Mouse (Mus musculus): ENCODE results near the gene Gm20388. TPM values are rescaled to one million over a fixed set of nuclear protein-coding genes. Genes with fewer than 3 reads are reported as not detected.
A peak's percentile ranks its signal among the peaks of the same experiment; 100 is the strongest.

Gene Gm20388
- polyA plus RNA-seq, 1 experiment from 2014 or later = 5.5 TPM

DNA sequence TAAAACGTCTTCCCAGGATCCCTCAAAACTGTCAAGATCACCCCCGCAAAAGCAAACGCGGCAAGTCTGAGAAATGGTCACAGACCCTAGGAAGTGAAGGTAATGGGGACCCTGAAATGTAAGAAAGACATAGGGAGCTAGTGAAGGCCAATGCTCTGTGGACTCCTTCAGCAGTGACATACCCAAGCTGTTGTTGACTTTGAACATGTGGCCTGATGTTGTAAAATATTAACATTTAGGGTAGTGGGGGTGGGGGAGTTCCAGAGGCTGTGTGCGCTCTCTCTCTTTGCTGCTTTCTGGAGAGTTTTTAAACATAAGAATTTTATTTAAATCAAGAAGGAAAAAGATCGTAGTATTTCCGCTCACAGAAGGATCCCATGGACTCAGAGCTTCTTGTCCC is 3772.7 kb downstream of the Gm20388 start:
- WGBS = 50% methylated on average over 7 of the region's 7 CpGs

DNA sequence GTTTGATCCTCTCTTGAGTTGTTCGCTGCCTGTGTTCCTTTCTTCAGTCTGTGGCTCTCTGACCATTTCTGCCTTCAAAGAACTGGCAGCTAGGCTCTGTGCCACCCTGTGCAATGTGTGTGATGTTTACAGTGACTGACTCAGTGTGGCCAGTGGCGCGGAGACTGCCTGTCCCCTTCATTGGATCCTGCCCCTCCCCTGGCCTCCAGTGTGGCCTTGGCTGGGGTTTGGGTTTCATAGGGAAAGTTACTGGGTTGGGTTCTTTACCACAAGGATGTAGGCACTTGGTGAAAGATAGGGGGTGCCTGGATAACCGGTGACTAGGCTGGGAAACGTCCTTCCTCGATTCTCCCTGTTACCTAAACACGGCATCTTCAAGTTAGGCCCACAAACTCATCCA is 3774.2 kb downstream of the Gm20388 start:
- Histone ChIP-seq H3K27ac (no peak overlapping the region), H3K4me3 (no peak overlapping the region), H3K4me1 (peaks cover 9% of the 10 kb centered on the region; the same call in 1 of the 2 replicates), H3K4me2 (no peak overlapping the region), H3K9me3 (no peaks in the 10 kb centered on the region), H3K27me3 (no peaks in the 10 kb centered on the region), H3K9ac (no peak overlapping the region), H3K36me3 (no peaks in the 10 kb centered on the region)
- ATAC-seq (ENCODE audit: borderline replicate concordance, extremely low read depth, low FRiP score, low TSS enrichment) = no peak
- 75% methylated on average over 7 of the region's 7 CpGs for WGBS

More for the DNA sequence above, 3772.7 kb downstream of the Gm20388 start:
- no peaks in the 10 kb centered on the region for H3K9me3 ChIP-seq
- H3K4me3 ChIP-seq = no peak overlapping the region
- H3K27ac ChIP-seq = no peak overlapping the region
- H3K4me1 ChIP-seq = peaks cover 9% of the 10 kb centered on the region; the same call in 1 of the 2 replicates
- no peak overlapping the region for H3K9ac ChIP-seq
- no peaks in the 10 kb centered on the region for H3K36me3 ChIP-seq
- H3K4me2 ChIP-seq = no peak overlapping the region
- no peaks in the 10 kb centered on the region for H3K27me3 ChIP-seq
- no peak for ATAC-seq (ENCODE audit: borderline replicate concordance, extremely low read depth, low FRiP score, low TSS enrichment)

DNA sequence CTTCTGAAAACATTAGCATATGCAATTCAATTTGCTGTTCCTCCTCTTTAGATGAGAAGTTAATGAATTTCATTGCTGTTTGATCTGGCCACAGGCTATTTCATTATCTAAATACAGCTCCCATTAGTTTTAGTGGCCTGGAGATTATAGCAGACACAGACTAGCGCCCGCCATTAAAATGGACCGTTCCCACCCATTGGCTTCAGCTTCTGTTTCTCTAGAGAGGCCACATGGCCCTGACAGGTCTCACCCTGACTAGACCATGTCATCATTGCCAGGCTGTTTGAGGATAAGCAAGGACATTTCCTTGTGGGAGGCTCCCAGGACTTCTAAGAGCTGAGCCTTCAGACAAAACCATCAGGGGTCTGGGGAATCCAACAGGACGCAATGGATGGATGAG is 3774.8 kb downstream of the Gm20388 start:
- peaks cover 9% of the 10 kb centered on the region; the same call in 1 of the 2 replicates for H3K4me1 ChIP-seq
- H3K4me2 ChIP-seq = no peak overlapping the region
- 67% methylated on average over 4 of the region's 4 CpGs for WGBS

DNA sequence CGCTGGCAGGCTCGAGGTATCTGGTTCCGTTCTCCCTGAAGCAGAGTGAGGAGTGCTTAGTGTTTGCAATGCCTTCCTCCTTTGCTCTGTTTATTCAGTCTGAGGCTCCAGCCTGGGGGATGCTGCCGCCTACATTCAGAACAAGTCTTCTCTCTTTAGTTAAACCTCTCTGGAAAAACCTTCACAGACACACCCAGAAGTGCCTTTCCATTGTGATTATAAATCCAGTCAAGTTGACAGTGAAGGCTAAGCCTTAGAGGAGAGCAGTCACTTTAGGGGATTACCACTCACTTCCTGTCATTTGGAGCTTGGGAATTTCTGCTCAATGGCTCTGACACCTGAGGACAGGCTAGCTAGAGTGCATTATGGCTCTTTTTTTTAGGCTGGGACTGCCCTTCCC is 3777.2 kb downstream of the Gm20388 start:
- Histone ChIP-seq H3K4me2 (no peak overlapping the region), H3K27ac (no peak overlapping the region), H3K9ac (no peak overlapping the region), H3K4me1 (peaks cover under 1% of the 10 kb centered on the region; the same call in 1 of the 2 replicates), H3K4me3 (no peak overlapping the region), H3K27me3 (no peaks in the 10 kb centered on the region), H3K36me3 (no peaks in the 10 kb centered on the region), H3K9me3 (no peaks in the 10 kb centered on the region)
- 39% methylated on average over 4 of the region's 4 CpGs for WGBS
- no peak for ATAC-seq (ENCODE audit: borderline replicate concordance, extremely low read depth, low FRiP score, low TSS enrichment)

More for the DNA sequence above, 3774.8 kb downstream of the Gm20388 start:
- H3K9ac ChIP-seq = no peak overlapping the region
- H3K27ac ChIP-seq = no peak overlapping the region
- ATAC-seq (ENCODE audit: borderline replicate concordance, extremely low read depth, low FRiP score, low TSS enrichment) = no peak
- H3K9me3 ChIP-seq = no peaks in the 10 kb centered on the region
- H3K4me3 ChIP-seq = no peak overlapping the region
- no peaks in the 10 kb centered on the region for H3K27me3 ChIP-seq
- no peaks in the 10 kb centered on the region for H3K36me3 ChIP-seq

DNA sequence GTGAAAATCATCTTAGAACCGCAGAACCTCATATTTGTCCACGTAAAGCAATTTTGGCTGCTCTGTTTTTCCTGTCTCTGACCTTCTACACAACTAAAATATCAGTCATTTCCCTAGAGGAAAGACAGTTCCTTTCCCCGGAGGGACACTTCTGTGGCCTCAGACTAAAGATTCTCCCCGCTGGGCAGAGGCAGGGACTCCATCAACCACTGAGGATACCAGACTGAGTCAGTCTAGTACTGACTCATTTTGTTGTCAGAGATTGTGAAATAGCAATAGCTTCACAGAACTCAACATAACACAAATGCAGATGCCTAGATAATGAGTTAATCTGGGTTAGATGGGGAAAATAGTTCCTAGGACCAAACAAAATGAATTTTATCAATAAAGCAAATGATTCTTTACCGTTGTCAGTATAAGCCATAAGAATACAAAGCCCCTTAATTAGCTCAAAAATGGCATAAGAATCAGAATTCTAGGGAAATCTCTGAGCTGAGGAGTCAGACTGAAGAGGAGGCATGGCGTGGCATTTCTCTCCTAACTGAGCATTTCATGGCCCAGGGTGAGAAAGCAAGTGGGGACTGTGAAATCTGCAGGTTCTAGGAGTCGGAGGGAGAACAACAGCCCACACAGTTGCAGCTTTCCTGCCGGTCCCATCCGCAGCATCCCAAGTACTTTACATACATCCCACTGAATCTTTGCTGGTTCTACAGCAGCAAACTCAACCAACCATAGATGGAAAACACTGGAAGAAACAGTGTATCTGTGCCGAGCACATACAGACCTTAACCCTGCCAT is 3781.7 kb downstream of the Gm20388 start:
- H3K9ac ChIP-seq = no peak overlapping the region
- ATAC-seq (ENCODE audit: borderline replicate concordance, extremely low read depth, low FRiP score, low TSS enrichment) = no peak
- H3K36me3 ChIP-seq = no peaks in the 10 kb centered on the region
- whole genome bisulfite sequencing = 77% methylated on average over 10 of the region's 10 CpGs
- H3K9me3 ChIP-seq = no peaks in the 10 kb centered on the region
- no peak overlapping the region for H3K4me2 ChIP-seq
- no peaks in the 10 kb centered on the region for H3K27me3 ChIP-seq
- H3K4me1 ChIP-seq = no peaks in the 10 kb centered on the region
- no peak overlapping the region for H3K4me3 ChIP-seq
- no peak overlapping the region for H3K27ac ChIP-seq

DNA sequence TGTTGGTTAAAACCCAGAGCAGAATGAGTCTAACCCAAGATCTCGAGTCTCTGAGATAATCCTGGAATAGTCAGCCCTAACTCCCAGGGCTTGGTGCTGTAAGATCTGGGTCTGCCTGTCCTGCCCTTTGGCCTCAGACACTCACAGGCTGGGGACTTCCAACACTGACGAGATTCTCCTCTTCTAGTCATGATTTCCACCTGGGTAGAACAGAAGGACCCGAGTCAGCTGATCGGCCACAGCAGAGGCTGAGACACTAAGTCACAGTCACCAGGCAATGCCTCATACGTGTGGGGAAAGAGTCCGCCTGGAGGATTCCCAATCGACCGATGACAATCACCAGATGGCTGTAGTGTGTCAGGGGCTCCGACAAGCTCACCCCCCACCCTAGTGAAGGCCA is 3785.5 kb downstream of the Gm20388 start:
- Histone ChIP-seq H3K9ac (no peak overlapping the region), H3K27ac (no peak overlapping the region), H3K27me3 (no peaks in the 10 kb centered on the region), H3K4me3 (no peak overlapping the region), H3K36me3 (no peaks in the 10 kb centered on the region), H3K4me2 (no peak overlapping the region), H3K4me1 (peaks cover 15% of the 10 kb centered on the region; the same call in 1 of the 2 replicates), H3K9me3 (no peaks in the 10 kb centered on the region)
- 53% methylated on average over 9 of the region's 9 CpGs for WGBS
- no peak for ATAC-seq (ENCODE audit: borderline replicate concordance, extremely low read depth, low FRiP score, low TSS enrichment)

DNA sequence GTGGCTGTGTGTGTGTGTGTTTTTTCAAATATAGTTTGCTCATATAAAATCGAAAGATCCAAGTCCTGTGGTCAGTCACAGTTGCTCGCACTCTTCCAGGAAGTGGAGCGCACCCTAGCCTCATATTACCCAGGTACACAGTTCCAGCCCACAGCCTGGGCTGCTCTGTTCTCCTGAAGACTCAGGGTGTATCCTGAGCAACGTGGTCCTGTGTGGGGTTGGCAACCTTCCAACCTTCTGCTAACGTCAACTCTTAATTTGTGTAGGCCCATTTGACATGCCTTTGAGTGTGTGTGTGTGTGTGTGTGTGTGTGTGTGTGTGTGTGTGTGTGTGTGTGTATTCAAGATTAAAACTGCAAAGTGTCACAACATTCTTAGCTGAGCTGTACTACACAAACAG is 3786.7 kb downstream of the Gm20388 start:
- Histone ChIP-seq H3K27me3 (no peaks in the 10 kb centered on the region), H3K4me1 (peaks cover 23% of the 10 kb centered on the region), H3K27ac (no peak overlapping the region), H3K9me3 (no peaks in the 10 kb centered on the region), H3K4me3 (no peak overlapping the region), H3K36me3 (no peaks in the 10 kb centered on the region), H3K9ac (no peak overlapping the region), H3K4me2 (no peak overlapping the region)
- 45% methylated on average over 5 of the region's 5 CpGs for WGBS
- ATAC-seq (ENCODE audit: borderline replicate concordance, extremely low read depth, low FRiP score, low TSS enrichment) = no peak

DNA sequence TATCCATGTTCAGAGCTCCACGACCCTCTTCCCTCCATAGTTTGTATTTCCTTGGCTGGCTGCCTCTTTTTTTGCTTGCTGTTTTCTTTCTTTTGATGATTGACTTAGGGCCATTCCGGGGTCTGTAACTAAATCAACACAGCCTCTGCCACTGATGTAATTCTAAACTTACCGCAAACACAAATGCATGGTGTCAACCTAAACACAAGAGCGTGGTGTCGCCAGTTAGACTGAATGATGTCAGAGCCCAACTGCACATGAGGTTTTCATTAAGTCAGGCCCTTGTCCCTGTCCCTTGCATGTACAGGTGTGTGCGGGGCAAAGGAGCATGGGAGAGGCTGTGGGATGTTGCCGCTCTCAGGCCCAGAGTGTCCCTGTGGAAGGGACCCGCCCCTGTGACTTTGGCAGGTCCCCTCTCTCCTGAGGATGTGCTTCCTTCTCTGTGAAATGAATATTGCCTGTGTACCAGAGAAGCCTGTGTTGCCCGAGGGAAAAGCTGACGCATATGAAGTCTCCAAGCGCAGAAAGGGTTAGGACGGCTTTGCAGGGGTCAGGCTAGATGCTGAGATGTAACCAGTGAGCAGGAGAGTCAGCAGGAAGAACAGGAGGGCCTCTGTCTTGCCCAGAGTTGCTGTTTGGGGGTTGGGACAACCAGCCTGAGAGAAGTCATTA is 3789.9 kb downstream of the Gm20388 start:
- WGBS = 36% methylated on average over 12 of the region's 12 CpGs

DNA sequence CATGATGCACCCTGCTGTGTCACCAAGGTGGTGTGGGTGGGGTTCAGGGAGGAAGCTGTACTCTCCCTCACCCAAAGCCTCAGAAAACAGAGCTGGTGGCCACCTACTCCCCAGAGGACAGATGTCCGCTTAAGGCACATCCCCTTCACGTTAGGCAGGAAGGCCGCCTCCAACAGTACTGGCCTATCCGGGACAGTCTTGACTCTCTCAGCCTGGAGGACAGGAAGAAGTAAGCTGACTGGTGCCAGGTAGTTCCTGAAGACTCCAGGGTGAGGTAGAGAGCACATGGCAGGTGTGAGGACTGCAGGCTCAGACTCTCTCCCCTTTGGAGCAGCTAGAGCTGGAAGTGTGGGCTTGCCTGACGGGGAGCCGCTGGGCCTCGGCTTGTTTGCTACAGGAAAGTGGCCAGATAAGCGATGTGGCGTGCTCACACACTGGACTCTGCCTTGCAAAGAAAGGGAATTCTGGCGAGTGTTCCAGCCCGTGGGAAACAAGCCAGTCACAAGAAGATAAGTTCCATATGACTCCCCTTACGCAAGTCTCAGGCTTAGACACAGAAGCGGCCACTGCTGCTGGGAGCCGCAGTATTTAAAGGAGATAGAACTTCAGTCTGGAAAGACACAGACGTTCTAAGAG is 3791.4 kb downstream of the Gm20388 start:
- H3K9me3 ChIP-seq = no peaks in the 10 kb centered on the region
- H3K4me3 ChIP-seq = no peak overlapping the region
- H3K27ac ChIP-seq = peak overlapping the region; percentile 67
- H3K27me3 ChIP-seq = peaks cover 5% of the 10 kb centered on the region; the same call in 1 of the 2 replicates
- 25% methylated on average over 15 of the region's 15 CpGs for WGBS
- H3K4me1 ChIP-seq = peaks cover 27% of the 10 kb centered on the region
- H3K4me2 ChIP-seq = no peak overlapping the region
- H3K9ac ChIP-seq = no peak overlapping the region
- ATAC-seq (ENCODE audit: borderline replicate concordance, extremely low read depth, low FRiP score, low TSS enrichment) = peak; percentile 70; the same call in 1 of the 2 replicates
- no peaks in the 10 kb centered on the region for H3K36me3 ChIP-seq

More for the DNA sequence above, 3789.9 kb downstream of the Gm20388 start:
- Histone ChIP-seq H3K9ac (no peak overlapping the region), H3K36me3 (no peaks in the 10 kb centered on the region), H3K4me3 (no peak overlapping the region), H3K4me2 (no peak overlapping the region), H3K27ac (no peak overlapping the region), H3K27me3 (peaks cover 1% of the 10 kb centered on the region; the same call in 1 of the 2 replicates), H3K9me3 (no peaks in the 10 kb centered on the region), H3K4me1 (peaks cover 27% of the 10 kb centered on the region)
- ATAC-seq (ENCODE audit: borderline replicate concordance, extremely low read depth, low FRiP score, low TSS enrichment) = no peak

DNA sequence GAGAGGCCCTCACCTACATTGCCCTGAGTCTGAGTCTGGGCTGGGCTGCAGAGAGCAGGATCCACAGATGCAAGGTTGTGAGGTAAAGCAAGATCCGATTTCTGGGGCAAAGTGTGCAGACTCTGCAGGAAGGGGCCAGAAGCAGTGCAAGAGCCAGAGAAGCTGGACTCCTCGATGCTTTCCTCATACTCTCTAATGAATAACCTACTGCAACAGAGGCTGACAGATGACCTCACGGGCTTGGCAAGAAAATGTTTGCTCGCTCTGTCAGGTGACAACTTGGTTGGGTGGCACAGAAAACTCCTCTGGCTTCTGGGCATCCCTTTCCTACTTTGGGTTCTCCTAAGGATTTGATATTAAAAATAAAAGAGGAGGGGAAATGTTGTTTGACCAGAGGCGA is 3794.7 kb downstream of the Gm20388 start:
- Histone ChIP-seq H3K4me3 (no peak overlapping the region), H3K4me1 (peaks cover 25% of the 10 kb centered on the region), H3K27me3 (peaks cover 5% of the 10 kb centered on the region; the same call in 1 of the 2 replicates), H3K9ac (no peak overlapping the region), H3K27ac (no peak overlapping the region), H3K4me2 (no peak overlapping the region), H3K36me3 (no peaks in the 10 kb centered on the region), H3K9me3 (no peaks in the 10 kb centered on the region)
- ATAC-seq (ENCODE audit: borderline replicate concordance, extremely low read depth, low FRiP score, low TSS enrichment) = no peak
- 54% methylated on average over 5 of the region's 5 CpGs for WGBS

DNA sequence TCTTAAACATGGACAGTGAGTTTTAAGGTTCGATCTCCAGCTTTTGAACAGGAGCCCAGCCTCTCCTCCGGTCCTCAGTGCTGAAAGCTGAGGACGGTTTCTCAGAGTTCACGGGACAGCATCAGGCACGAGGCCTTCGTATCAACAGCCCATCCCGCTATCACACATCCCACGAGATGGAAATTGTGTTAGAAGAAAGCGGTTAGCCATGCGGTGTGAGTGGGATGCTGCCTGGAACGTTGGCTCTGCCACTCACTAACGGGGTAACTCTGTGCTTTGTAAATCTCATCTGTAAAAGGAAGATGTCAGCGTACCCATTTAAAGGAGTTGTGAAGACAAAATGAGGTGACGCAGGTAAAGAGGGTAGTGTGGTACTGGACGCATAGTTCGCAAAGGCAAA is 3796.5 kb downstream of the Gm20388 start:
- Histone ChIP-seq H3K27ac (no peak overlapping the region), H3K4me2 (no peak overlapping the region), H3K36me3 (no peaks in the 10 kb centered on the region), H3K9me3 (no peaks in the 10 kb centered on the region), H3K27me3 (peaks cover 5% of the 10 kb centered on the region; the same call in 1 of the 2 replicates), H3K4me3 (no peak overlapping the region), H3K9ac (no peak overlapping the region), H3K4me1 (peaks cover 14% of the 10 kb centered on the region)
- 78% methylated on average over 16 of the region's 16 CpGs for WGBS
- no peak for ATAC-seq (ENCODE audit: borderline replicate concordance, extremely low read depth, low FRiP score, low TSS enrichment)

Measured in lung, embryonic 15.5 days (tissue).